Comparison of ENCODE assay signal across 8 mouse cellular contexts in genomic region chr11:77446628-77447041, GRCm38 (mm10). TPM values are rescaled to one million over a fixed set of nuclear protein-coding genes. Genes with fewer than 3 reads are reported as not detected.
DNase-seq lines count a peak whose midpoint lies in the region; ATAC-seq and TF ChIP-seq lines count a peak whose summit lies in the region.

No protein-coding gene starts in this region.

- H3K27ac ChIP-seq in testis, adult 2 months (ENCODE audit: control insufficient read depth, insufficient read depth, low read depth, low read length) = no peak overlapping the region
- no peak overlapping the region for H3K27ac ChIP-seq in intestine, embryonic 15.5 days

- ATAC-seq in erythroid progenitor cell, adult 5-6 weeks (replicated peaks; ENCODE audit: low FRiP score, poor library complexity, severe bottlenecking) = peak; percentile 86
- peak; percentile 75 for ATAC-seq in intestine, embryonic 15.5 days

- DNase-seq in testis, postnatal 14 days (ENCODE audit: low spot score) = no peak
- peak; percentile 64 for DNase-seq in adrenal gland, postnatal 14 days
- DNase-seq in lung, adult 2 months = peak; percentile 53
- peak; percentile 77 for DNase-seq in splenic B cell, adult 2 months (ENCODE audit: low read depth, low spot score)
- DNase-seq in right cerebral cortex, postnatal 4 days = no peak

- H3K27me3 ChIP-seq in testis, adult 2 months (ENCODE audit: control insufficient read depth, insufficient read depth, low read length) = no peaks in the 10 kb centered on the region
- no peaks in the 10 kb centered on the region for H3K27me3 ChIP-seq in intestine, embryonic 15.5 days (replicated peaks)
- H3K27me3 ChIP-seq in splenic B cell, adult 2 months (ENCODE audit: control insufficient read depth, insufficient read depth, low read length, poor library complexity, severe bottlenecking) = no peaks in the 10 kb centered on the region

- no peak overlapping the region for H3K9ac ChIP-seq in intestine, embryonic 15.5 days

- H3K9me3 ChIP-seq in intestine, embryonic 15.5 days = no peaks in the 10 kb centered on the region

- H3K36me3 ChIP-seq in testis, adult 2 months (ENCODE audit: control insufficient read depth, insufficient read depth, low read length) = no peaks in the 10 kb centered on the region
- H3K36me3 ChIP-seq in intestine, embryonic 15.5 days = 0 out of 2 replicates have a peak, but pooled peaks cover 9% of the 10 kb centered on the region
- H3K36me3 ChIP-seq in splenic B cell, adult 2 months (ENCODE audit: control insufficient read depth, insufficient read depth, low read length, poor library complexity, severe bottlenecking) = peaks cover 18% of the 10 kb centered on the region

- 36% methylated on average over 6 of the region's 6 CpGs for WGBS in intestine, embryonic 15.5 days
- 8% methylated on average over 6 of the region's 6 CpGs for WGBS in lung, adult 2 months

- H3K4me2 ChIP-seq in intestine, embryonic 15.5 days (replicated peaks) = no peak overlapping the region

- TF ChIP-seq CTCF in testis, adult 2 months (IDR thresholded peaks at IDR 0.05; ENCODE audit: control insufficient read depth, insufficient read depth, insufficient replicate concordance, low read depth, low read length) = peak; percentile 15; the same call in 1 of the 2 replicates
- peak; percentile 46 for TF ChIP-seq CTCF in lung, adult 2 months (IDR thresholded peaks at IDR 0.05; ENCODE audit: insufficient read depth, low read length)

- TF ChIP-seq POLR2A in testis, adult 2 months (IDR thresholded peaks at IDR 0.05; ENCODE audit: control insufficient read depth, low read depth, low read length) = no peak
- TF ChIP-seq POLR2A in lung, adult 2 months (IDR thresholded peaks at IDR 0.05; ENCODE audit: borderline replicate concordance, extremely low read depth, low read depth, low read length) = no peak

- no peaks in the 10 kb centered on the region for H3K4me1 ChIP-seq in testis, adult 2 months (ENCODE audit: control insufficient read depth, insufficient read depth, low read length)
- H3K4me1 ChIP-seq in intestine, embryonic 15.5 days (replicated peaks) = no peaks in the 10 kb centered on the region
- H3K4me1 ChIP-seq in lung, adult 2 months (ENCODE audit: control insufficient read depth, insufficient read depth, low read length) = peaks cover 54% of the 10 kb centered on the region

- H3K4me3 ChIP-seq in testis, adult 2 months (ENCODE audit: control insufficient read depth, low read depth, low read length) = no peak overlapping the region
- no peak overlapping the region for H3K4me3 ChIP-seq in intestine, embryonic 15.5 days (replicated peaks)
- no peak overlapping the region for H3K4me3 ChIP-seq in lung, adult 2 months (replicated peaks; ENCODE audit: extremely low read depth, low read depth, low read length)

RNA-seq across cellular contexts. Expression of gene Coro6, which starts 15.6 kb away (rescaled TPM):
- 2.7 TPM in 2 replicates for polyA plus RNA-seq in testis, adult 2 months (2012; rRNA removed)
- 3.6 and 7.8 TPM in 2 replicates for total RNA-seq in adrenal gland, postnatal 14 days (2021)
- not detected in 2 replicates for total RNA-seq in erythroid progenitor cell, adult 5-6 weeks (2015; ENCODE audit: low replicate concordance)
- not detected in 2 replicates for total RNA-seq in erythroid progenitor cell, adult 5-6 weeks (2017; ENCODE audit: low replicate concordance)
- 0.06 TPM in 1 of 2 replicates, not detected in the other for polyA plus RNA-seq in intestine, embryonic 15.5 days (2015; fragmentation: Nextera tagmentation; extraction: Ambion mirVana)
- polyA plus RNA-seq in lung, adult 2 months (2012; rRNA removed) = 23.6 and 34.3 TPM in 2 replicates

RNA-seq across cellular contexts. Expression of gene Ankrd13b, which starts 42.8 kb away (rescaled TPM):
- polyA plus RNA-seq in testis, adult 2 months (2012; rRNA removed) = 2.9 and 3.6 TPM in 2 replicates
- total RNA-seq in adrenal gland, postnatal 14 days (2021) = 8.2 and 10.4 TPM in 2 replicates
- total RNA-seq in erythroid progenitor cell, adult 5-6 weeks (2015; ENCODE audit: low replicate concordance) = 3.2 and 3.8 TPM in 2 replicates
- total RNA-seq in erythroid progenitor cell, adult 5-6 weeks (2017; ENCODE audit: low replicate concordance) = 0.64 TPM in 1 of 2 replicates, not detected in the other
- 4.9 and 5.1 TPM in 2 replicates for polyA plus RNA-seq in intestine, embryonic 15.5 days (2015; fragmentation: Nextera tagmentation; extraction: Ambion mirVana)
- polyA plus RNA-seq in lung, adult 2 months (2012; rRNA removed) = 21.8 and 22.4 TPM in 2 replicates

RNA-seq across cellular contexts. Expression of gene Git1, which starts 46.7 kb away (rescaled TPM):
- 566 and 585 TPM in 2 replicates for polyA plus RNA-seq in testis, adult 2 months (2012; rRNA removed)
- total RNA-seq in adrenal gland, postnatal 14 days (2021) = 49.5 and 53.0 TPM in 2 replicates
- 9.2 and 15.5 TPM in 2 replicates for total RNA-seq in erythroid progenitor cell, adult 5-6 weeks (2015; ENCODE audit: low replicate concordance)
- 6.8 and 11.6 TPM in 2 replicates for total RNA-seq in erythroid progenitor cell, adult 5-6 weeks (2017; ENCODE audit: low replicate concordance)
- 10.7 and 11.8 TPM in 2 replicates for polyA plus RNA-seq in intestine, embryonic 15.5 days (2015; fragmentation: Nextera tagmentation; extraction: Ambion mirVana)
- 112 TPM in 2 replicates for polyA plus RNA-seq in lung, adult 2 months (2012; rRNA removed)

Comparison
In these comparisons a context has a peak if more than half of its experiments do, and no peak if none do; other contexts are left out.
1. DNase-seq: peak in adrenal gland, postnatal 14 days (single experiment), lung, adult 2 months (single experiment) and splenic B cell, adult 2 months (single experiment); none in testis, postnatal 14 days (single experiment) and right cerebral cortex, postnatal 4 days (single experiment).